Mouse (Mus musculus) heart, embryonic 12.5 days (tissue): ENCODE results near the gene Atg101. TPM values are rescaled to one million over a fixed set of nuclear protein-coding genes. Genes with fewer than 3 reads are reported as not detected.
"Not testable (repeated sequence)": the region's sequence is repeated elsewhere in the genome, so short reads cannot be mapped to it uniquely, and the experiment has no call there.

Experiments used
- ATAC-seq: fragments of 200-750 bp; cut with Nextera tagmentation; 2 replicates; pipeline ENCODE4 v1.8.0; 2017; ENCODE audit warnings: moderate TSS enrichment, moderate library complexity; ENCODE audit not compliant: insufficient number of reproducible peaks, low FRiP score
- H3K27ac ChIP-seq: fragments of 300-500 bp; sonication (generic); 2 replicates; pipeline ENCODE4 v1.5.1; 2016; ENCODE audit warnings: mild to moderate bottlenecking, moderate library complexity; ENCODE audit not compliant: poor library complexity, severe bottlenecking
- H3K27me3 ChIP-seq: fragments of 300-500 bp; sonication (generic); replicated peaks from 2 replicates; pipeline ENCODE4 v1.6.1; 2016; ENCODE audit warnings: mild to moderate bottlenecking, moderate library complexity
- H3K36me3 ChIP-seq: fragments of 300-500 bp; sonication (generic); 2 replicates; pipeline ENCODE4 v1.6.1; 2016; ENCODE audit warnings: mild to moderate bottlenecking, moderate library complexity
- H3K4me1 ChIP-seq: fragments of 300-500 bp; sonication (generic); replicated peaks from 2 replicates; pipeline ENCODE4 v1.6.1; 2016; ENCODE audit warnings: mild to moderate bottlenecking
- H3K4me2 ChIP-seq: fragments of 300-500 bp; sonication (generic); 2 replicates; pipeline ENCODE4 v1.6.1; 2016; ENCODE audit warnings: mild to moderate bottlenecking, moderate library complexity
- H3K4me3 ChIP-seq: fragments of 300-500 bp; sonication (generic); 2 replicates; pipeline ENCODE4 v1.5.1; 2016; ENCODE audit warnings: mild to moderate bottlenecking
- H3K9ac ChIP-seq: fragments of 300-500 bp; sonication (generic); 2 replicates; pipeline ENCODE4 v1.6.1; 2016; ENCODE audit warnings: mild to moderate bottlenecking, moderate library complexity
- H3K9me3 ChIP-seq: fragments of 300-500 bp; sonication (generic); replicated peaks from 2 replicates; pipeline ENCODE4 v1.6.1; 2016; ENCODE audit warnings: mild to moderate bottlenecking, moderate library complexity
- WGBS: fragments of 180-500 bp; shearing (Covaris S2); methylation state at CpG from one replicate; pipeline ENCODE4 v1.1.7; 2016; 5-methylcytosine and 5-hydroxymethylcytosine counted together
- polyA plus RNA-seq: library from polyadenylated mRNA; unstranded; fragments of >200 nt; fragmentation: Nextera tagmentation; extraction: Ambion mirVana; gene quantifications from 2 replicates; pipeline ENCODE4 v1.2.1, GENCODE M21; 2016

Atg101 gene
- polyA plus RNA-seq, 1 experiment from 2014 or later: 49.7 TPM

DNA sequence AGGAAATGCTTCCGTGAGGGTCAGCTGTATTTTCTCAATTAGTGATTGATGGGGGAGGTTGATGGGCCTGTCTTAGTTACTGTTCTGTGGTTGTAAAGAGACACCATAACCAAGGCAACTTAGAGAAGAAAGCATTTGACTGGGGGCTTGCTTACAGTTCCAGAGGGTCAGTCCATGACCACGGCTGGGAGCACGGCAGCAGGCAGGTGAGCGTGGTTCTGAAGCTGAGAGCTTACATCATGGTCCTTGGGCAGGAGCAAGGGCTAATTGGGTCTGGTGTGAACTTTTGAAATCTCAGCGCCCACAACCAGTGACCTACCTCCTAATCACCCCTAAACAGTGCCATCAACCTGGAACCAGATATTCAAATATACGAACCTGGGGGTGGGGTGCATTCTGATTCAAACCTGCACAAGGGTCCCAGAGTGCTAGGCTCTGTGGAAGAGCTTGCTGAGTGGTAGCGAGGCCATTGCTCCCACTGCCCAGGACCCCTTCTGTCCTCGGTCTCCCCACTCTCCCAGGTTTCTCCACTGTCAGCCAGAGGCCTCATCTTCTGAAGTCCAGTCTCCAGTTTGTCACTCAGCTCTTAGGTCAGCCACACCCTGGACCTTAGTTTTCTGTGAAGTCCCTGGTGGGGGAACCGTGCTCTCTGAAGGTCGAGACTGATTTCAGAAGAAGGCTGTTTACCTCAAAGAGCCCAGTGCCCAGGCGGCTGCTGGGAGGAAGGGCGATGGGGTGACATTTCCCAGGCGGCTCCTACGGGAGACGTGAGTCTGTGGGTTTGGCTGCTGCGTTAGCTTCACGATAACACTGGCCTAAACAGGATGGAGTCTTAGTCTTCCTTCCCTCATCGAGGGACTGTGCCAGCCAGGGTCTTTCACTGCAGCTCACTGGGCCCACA, 33.1 kb downstream of the Atg101 start:
- 0 out of 2 replicates have a peak, but pooled peaks cover 2% of the 10 kb centered on the region for H3K9me3 ChIP-seq
- peak overlapping the region; percentile 67 for H3K4me2 ChIP-seq
- peaks cover 49% of the 10 kb centered on the region for H3K4me1 ChIP-seq
- no peak for ATAC-seq
- 0 out of 2 replicates have a peak overlapping the region, but pooled peaks have one; percentile 1 for H3K9ac ChIP-seq
- H3K27ac ChIP-seq: peak overlapping the region; percentile 39
- H3K4me3 ChIP-seq: no peak overlapping the region; the same call in 1 of the 2 replicates
- no peaks in the 10 kb centered on the region for H3K27me3 ChIP-seq
- 43% methylated on average over 18 of the region's 18 CpGs for WGBS
- no peaks in the 10 kb centered on the region for H3K36me3 ChIP-seq

DNA sequence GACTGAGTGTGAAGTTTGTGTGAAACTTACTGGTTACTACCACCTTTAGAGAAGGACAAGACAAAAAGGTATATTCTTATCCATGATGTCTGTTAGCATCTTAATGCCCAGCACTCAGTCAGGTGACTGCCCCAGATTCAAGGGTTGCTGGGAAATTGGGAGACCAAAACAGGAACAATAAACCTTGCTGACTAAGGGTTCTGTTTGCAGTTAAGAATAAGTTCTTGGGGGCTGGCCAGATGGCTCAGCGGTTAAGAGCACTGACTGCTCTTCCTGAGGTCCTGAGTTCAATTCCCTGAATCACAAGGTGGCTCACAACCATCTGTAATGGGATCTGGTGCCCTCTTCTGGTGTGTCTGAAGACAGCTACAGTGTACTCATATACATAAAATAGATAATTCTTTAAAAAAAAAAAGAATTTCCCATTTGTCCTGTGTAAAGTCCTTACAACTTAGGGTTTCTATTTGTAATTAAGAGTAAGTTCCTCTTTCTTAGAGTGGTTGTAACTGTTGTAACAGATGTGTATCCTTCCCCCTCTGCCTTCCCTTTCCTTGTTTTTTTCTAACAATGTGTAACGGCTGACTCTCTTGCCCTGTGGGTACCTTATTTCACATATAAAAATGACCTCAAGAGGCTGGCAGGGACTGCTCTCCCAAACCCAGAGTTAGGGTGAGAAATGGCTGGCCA, 33.9 kb downstream of the Atg101 start:
- no peak overlapping the region for H3K4me3 ChIP-seq
- H3K4me2 ChIP-seq: no peak overlapping the region
- WGBS: 71% methylated on average over 2 of the region's 2 CpGs
- H3K9me3 ChIP-seq: 0 out of 2 replicates have a peak, but pooled peaks cover 2% of the 10 kb centered on the region
- no peaks in the 10 kb centered on the region for H3K27me3 ChIP-seq
- H3K9ac ChIP-seq: no peak overlapping the region
- ATAC-seq: no peak
- H3K27ac ChIP-seq: peak overlapping the region; percentile 79; the same call in 1 of the 2 replicates
- no peaks in the 10 kb centered on the region for H3K36me3 ChIP-seq
- peaks cover 50% of the 10 kb centered on the region for H3K4me1 ChIP-seq

DNA sequence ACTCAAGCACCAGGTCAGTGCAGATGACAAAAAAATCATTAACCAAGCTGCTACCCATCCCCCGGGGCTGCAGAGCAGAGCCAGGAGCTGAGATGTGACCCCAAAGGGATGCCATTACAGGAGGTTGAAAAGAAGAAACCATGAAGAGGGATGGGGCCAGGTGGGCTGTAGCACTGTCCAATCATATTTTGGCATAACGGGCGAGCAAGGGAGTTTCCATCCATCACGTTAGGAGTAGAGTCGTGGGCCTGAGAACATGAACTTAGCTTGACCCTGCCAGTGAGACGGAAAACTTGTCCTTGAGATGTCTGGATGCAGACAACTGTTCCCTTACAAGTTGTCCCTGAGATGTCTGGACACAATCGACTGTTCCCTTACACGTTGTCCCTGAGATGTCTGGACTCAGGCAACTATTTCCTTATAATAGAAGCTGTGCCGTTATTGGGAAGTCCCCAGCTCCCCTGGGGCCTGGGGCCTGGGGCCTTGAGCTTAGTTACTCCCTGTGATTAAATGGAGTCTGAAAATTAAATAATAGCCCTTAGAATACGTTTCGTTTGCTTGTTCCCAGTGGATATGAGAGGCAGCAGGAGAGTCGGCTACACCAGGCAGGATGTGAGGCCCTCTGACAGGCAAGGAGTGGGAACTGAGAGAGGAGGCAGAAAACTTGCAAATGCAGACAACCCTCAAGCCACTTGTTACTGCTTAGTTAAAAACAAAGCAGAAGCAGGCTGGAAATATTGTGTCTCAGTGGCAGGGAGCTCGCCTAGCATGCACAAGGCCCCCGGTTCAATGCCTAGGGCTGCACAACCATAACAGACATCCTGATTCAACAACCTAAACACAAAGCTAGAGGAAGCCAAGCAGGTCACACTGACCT, 35.1 kb downstream of the Atg101 start:
- Histone ChIP-seq H3K9ac (no peak overlapping the region), H3K27ac (peak overlapping the region; percentile 79), H3K27me3 (no peaks in the 10 kb centered on the region), H3K9me3 (0 out of 2 replicates have a peak, but pooled peaks cover 2% of the 10 kb centered on the region), H3K36me3 (no peaks in the 10 kb centered on the region), H3K4me1 (peaks cover 50% of the 10 kb centered on the region), H3K4me3 (no peak overlapping the region), H3K4me2 (no peak overlapping the region)
- 43% methylated on average over 14 of the region's 14 CpGs for WGBS
- no peak for ATAC-seq

DNA sequence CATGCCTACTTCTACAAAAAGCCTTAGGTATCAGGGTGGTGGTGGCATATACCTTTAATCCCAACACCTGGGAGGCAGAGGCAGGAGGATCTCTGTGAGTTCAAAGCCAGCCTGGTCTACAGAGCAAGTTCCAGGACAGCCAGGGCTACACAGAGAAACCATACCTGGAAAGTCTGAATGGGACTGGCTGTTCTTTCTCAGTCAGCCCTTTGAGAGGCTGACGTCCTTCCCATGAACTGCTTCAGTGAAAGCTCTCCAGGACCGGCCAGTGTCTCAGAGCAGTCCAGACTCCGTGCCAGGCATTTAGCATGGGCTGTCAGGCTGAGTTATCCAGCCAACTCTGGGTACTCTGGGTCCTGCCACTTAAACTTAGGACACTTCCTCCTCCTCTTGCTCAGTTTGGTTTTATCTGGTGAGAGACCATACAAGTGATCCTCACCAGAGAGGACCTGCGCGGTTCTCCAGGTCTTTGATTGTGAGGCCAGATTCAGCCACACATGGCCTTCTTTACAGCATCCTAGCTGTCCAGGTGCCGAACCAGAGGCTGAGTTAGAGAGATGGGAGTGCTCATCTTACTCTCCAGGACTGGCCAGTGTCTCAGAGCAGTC, 36.0 kb downstream of the Atg101 start:
- H3K4me2 ChIP-seq: 0 out of 2 replicates have a peak overlapping the region, but pooled peaks have one; percentile 6
- 52% methylated on average over 6 of the region's 6 CpGs for WGBS
- no peak overlapping the region for H3K4me3 ChIP-seq
- ATAC-seq: no peak
- peak overlapping the region; percentile 79 for H3K27ac ChIP-seq
- H3K36me3 ChIP-seq: no peaks in the 10 kb centered on the region
- no peaks in the 10 kb centered on the region for H3K27me3 ChIP-seq
- peaks cover 50% of the 10 kb centered on the region for H3K4me1 ChIP-seq
- 0 out of 2 replicates have a peak, but pooled peaks cover 2% of the 10 kb centered on the region for H3K9me3 ChIP-seq
- no peak overlapping the region for H3K9ac ChIP-seq

DNA sequence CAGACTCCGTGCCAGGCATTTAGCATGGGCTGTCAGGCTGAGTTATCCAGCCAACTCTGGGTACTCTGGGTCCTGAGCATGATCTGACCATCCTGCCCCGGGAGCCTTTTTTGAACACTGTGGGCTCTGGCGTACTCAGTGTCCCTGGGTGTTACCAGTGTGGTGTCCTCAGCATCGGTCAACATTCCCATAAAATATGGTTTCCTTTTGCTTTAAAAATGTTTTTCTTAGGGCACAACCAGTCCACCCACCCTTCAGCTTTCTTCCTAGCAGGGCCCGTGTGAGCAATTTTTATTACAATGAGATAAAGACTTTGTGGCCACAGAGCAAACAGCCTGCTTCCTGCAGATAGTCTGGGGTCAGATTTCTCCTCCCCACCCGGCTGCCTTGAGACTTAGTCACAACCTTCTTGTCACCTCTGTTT, 36.6 kb downstream of the Atg101 start:
- H3K27ac ChIP-seq: peak overlapping the region; percentile 79
- WGBS: 29% methylated on average over 6 of the region's 6 CpGs
- no peak overlapping the region for H3K4me3 ChIP-seq
- peak; percentile 52 for ATAC-seq
- no peaks in the 10 kb centered on the region for H3K9me3 ChIP-seq
- H3K27me3 ChIP-seq: no peaks in the 10 kb centered on the region
- peaks cover 50% of the 10 kb centered on the region for H3K4me1 ChIP-seq
- no peaks in the 10 kb centered on the region for H3K36me3 ChIP-seq
- 0 out of 2 replicates have a peak overlapping the region, but pooled peaks have one; percentile 6 for H3K4me2 ChIP-seq
- no peak overlapping the region for H3K9ac ChIP-seq

DNA sequence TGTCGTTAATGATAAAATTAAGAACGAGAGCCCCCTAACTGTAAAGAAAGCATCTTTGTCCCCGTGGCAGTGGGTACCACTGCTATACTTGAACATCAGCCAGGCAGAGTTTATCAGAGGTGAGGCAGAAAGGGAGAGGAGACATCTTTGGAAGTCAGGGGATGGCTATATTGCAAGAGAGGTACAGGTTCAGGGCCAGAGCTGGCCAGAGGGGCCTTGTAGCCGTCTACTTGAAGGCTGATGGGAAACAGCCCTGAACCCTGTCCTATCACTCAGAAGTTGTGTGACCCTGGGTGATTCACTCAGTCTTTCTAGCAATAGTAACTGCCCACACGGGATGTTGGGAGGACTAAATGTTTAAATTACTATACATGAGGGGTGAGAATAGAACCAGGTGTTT, 37.1 kb downstream of the Atg101 start:
- H3K9me3 ChIP-seq: no peaks in the 10 kb centered on the region
- WGBS: 36% methylated on average over 5 of the region's 5 CpGs
- ATAC-seq: no peak
- H3K4me1 ChIP-seq: peaks cover 47% of the 10 kb centered on the region
- H3K27ac ChIP-seq: peak overlapping the region; percentile 72
- no peak overlapping the region for H3K4me2 ChIP-seq
- H3K36me3 ChIP-seq: no peaks in the 10 kb centered on the region
- H3K4me3 ChIP-seq: no peak overlapping the region
- H3K9ac ChIP-seq: no peak overlapping the region
- H3K27me3 ChIP-seq: no peaks in the 10 kb centered on the region

DNA sequence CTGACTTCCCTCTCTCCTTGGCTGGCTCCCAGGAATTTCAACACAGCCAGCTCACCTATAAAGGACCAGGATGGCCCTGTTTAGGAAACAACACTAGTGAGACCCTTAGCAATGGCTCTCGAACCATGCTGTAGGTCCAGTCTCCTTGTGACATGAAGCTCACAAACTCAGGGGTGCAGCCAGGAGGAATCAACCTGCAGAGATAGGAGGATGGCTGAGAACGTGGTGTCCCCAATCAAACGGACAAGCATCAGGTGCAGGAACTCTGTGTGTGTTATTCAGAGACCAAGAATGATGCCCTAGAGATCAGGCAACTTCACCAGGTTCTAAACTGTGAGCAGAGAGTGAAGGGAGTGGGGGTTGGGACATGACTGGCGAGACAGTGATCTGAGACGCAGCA, 38.0 kb downstream of the Atg101 start:
- H3K36me3 ChIP-seq: no peaks in the 10 kb centered on the region
- 72% methylated on average over 5 of the region's 5 CpGs for WGBS
- H3K9me3 ChIP-seq: no peaks in the 10 kb centered on the region
- no peak overlapping the region for H3K4me3 ChIP-seq
- ATAC-seq: no peak
- no peaks in the 10 kb centered on the region for H3K27me3 ChIP-seq
- no peak overlapping the region for H3K4me2 ChIP-seq
- H3K9ac ChIP-seq: no peak overlapping the region
- peaks cover 40% of the 10 kb centered on the region for H3K4me1 ChIP-seq
- H3K27ac ChIP-seq: peak overlapping the region; percentile 72; the same call in 1 of the 2 replicates

DNA sequence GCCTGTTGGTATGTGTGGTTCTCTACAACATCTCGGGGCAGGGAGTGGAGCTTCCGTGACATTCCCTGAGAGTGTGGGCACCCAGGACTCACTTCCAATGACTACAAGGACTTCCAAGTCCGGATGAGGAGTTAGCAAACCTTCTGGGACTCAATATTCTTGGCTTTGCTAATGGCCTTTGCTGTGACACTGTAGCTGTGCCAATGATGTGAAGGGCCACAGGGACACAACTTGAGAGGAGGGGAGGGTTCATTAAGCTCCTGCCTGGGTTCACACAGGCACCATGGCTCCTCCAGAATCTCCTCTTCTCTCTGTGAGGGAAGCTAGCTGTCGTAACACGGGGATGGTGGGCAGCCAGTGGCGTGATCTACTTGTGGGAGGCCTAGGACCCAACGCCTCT, 38.6 kb downstream of the Atg101 start:
- Histone ChIP-seq H3K9ac (no peak overlapping the region), H3K27me3 (no peaks in the 10 kb centered on the region), H3K9me3 (no peaks in the 10 kb centered on the region), H3K36me3 (no peaks in the 10 kb centered on the region), H3K4me1 (peaks cover 35% of the 10 kb centered on the region), H3K4me3 (no peak overlapping the region), H3K27ac (no peak overlapping the region), H3K4me2 (no peak overlapping the region)
- ATAC-seq: no peak
- WGBS: 78% methylated on average over 7 of the region's 7 CpGs

DNA sequence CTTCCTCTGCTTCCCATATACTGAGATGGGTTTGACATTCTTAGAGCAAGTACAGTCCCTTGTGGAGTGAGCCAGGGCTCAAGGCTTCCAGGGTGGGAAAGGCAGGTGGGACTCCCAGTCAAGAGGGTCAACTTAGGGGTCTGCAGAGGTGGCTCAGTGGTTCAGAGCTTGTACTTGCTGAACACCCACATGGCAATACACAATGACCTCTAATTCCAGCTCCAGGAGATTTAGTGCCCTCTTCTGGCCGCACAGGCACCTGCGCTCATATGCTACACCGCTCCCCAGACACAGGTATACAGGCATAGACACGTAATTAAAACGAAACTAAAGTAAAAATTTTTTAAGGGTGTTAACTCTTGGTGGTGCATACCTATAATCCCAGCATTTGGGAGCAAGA, 39.4 kb downstream of the Atg101 start:
- WGBS: 93% methylated on average over 5 of the region's 5 CpGs
- ATAC-seq: no peak

DNA sequence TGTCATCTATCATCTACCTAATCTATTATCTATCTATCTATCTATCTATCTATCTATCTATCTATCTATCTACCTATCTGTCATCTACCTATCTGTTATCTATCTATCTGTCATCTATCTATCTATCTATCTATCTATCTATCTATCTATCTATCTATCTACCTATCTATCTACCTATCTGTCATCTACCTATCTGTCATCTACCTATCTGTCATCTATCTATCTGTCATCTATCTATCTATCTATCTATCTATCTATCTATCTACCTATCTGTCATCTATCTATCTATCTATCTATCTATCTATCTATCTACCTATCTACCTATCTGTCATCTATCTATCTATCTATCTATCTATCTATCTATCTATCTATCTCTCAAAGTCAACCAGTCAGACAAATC, 40.3 kb downstream of the Atg101 start:
- not testable (repeated sequence) for H3K9me3 ChIP-seq, H3K4me3 ChIP-seq, ATAC-seq, H3K4me2 ChIP-seq, H3K9ac ChIP-seq, H3K36me3 ChIP-seq, H3K27me3 ChIP-seq, H3K27ac ChIP-seq
- peaks cover 29% of the 10 kb centered on the region for H3K4me1 ChIP-seq

More for the DNA sequence above, 39.4 kb downstream of the Atg101 start:
- Histone ChIP-seq H3K4me2 (no peak overlapping the region), H3K36me3 (no peaks in the 10 kb centered on the region), H3K9ac (no peak overlapping the region), H3K4me3 (no peak overlapping the region), H3K27me3 (no peaks in the 10 kb centered on the region), H3K4me1 (peaks cover 30% of the 10 kb centered on the region), H3K27ac (no peak overlapping the region), H3K9me3 (no peaks in the 10 kb centered on the region)
